Mouse (Mus musculus) neural tube, embryonic 15.5 days (tissue): ENCODE data around the gene Krt6a. TPM values are rescaled to one million over a fixed set of nuclear protein-coding genes. Genes with fewer than 3 reads are reported as not detected.
"Not testable (repeated sequence)": the region's sequence is repeated elsewhere in the genome, so short reads cannot be mapped to it uniquely, and the experiment has no call there.

Experiments used
- ATAC-seq: fragments of 200-750 bp; cut with Nextera tagmentation; 2 replicates; pipeline ENCODE4 v1.8.0; 2017; ENCODE audit warnings: mild to moderate bottlenecking, moderate TSS enrichment, moderate library complexity; ENCODE audit not compliant: low FRiP score
- H3K27ac ChIP-seq: fragments of 300-500 bp; sonication (generic); replicated peaks from 2 replicates; pipeline ENCODE4 v1.5.1; 2015; ENCODE audit warnings: mild to moderate bottlenecking, inconsistent platforms
- H3K27me3 ChIP-seq: fragments of 300-500 bp; sonication (generic); replicated peaks from 2 replicates; pipeline ENCODE4 v1.6.1; 2015; ENCODE audit warnings: inconsistent platforms
- H3K36me3 ChIP-seq: fragments of 300-500 bp; sonication (generic); 2 replicates; pipeline ENCODE4 v1.6.1; 2015; ENCODE audit warnings: inconsistent platforms
- H3K4me1 ChIP-seq: fragments of 300-500 bp; sonication (generic); 2 replicates; pipeline ENCODE4 v1.6.1; 2015; ENCODE audit warnings: inconsistent platforms
- H3K4me2 ChIP-seq: fragments of 300-500 bp; sonication (generic); 2 replicates; pipeline ENCODE4 v1.6.1; 2015; ENCODE audit warnings: inconsistent platforms, mild to moderate bottlenecking, moderate library complexity
- H3K4me3 ChIP-seq: fragments of 300-500 bp; sonication (generic); replicated peaks from 2 replicates; pipeline ENCODE4 v1.5.1; 2015; ENCODE audit warnings: mild to moderate bottlenecking, inconsistent platforms
- H3K9ac ChIP-seq: fragments of 300-500 bp; sonication (generic); replicated peaks from 2 replicates; pipeline ENCODE4 v1.6.1; 2015; ENCODE audit warnings: mild to moderate bottlenecking, inconsistent platforms
- H3K9me3 ChIP-seq: fragments of 300-500 bp; sonication (generic); replicated peaks from 2 replicates; pipeline ENCODE4 v1.6.1; 2016; ENCODE audit warnings: inconsistent platforms
- WGBS: fragments of 180-500 bp; shearing (Covaris S2); methylation state at CpG from one replicate; pipeline ENCODE4 v1.1.7; 2015; ENCODE audit warnings: mixed read lengths; 5-methylcytosine and 5-hydroxymethylcytosine counted together
- microRNA-seq: library from miRNA; unstranded; fragments of <30 nt; microRNA quantifications from one replicate; pipeline ENCODE4, GENCODE M21; 2017
- polyA plus RNA-seq: library from polyadenylated mRNA; unstranded; fragments of >200 nt; fragmentation: Nextera tagmentation; extraction: Ambion mirVana; gene quantifications from 2 replicates; pipeline ENCODE4 v1.2.1, GENCODE M21; 2015

Krt6a gene
- polyA plus RNA-seq, 1 experiment from 2014 or later: 0.75 TPM

- no peak overlapping the region for H3K4me2 ChIP-seq
- no peaks in the 10 kb centered on the region for H3K36me3 ChIP-seq
- no peak overlapping the region for H3K27ac ChIP-seq
- no peak overlapping the region for H3K9ac ChIP-seq
- no peak overlapping the region for H3K4me3 ChIP-seq
- WGBS: 87% methylated on average over 8 of the region's 8 CpGs
- H3K9me3 ChIP-seq: no peaks in the 10 kb centered on the region
- H3K27me3 ChIP-seq: no peaks in the 10 kb centered on the region
- no peak for ATAC-seq
- no peaks in the 10 kb centered on the region for H3K4me1 ChIP-seq
Measured at GRCm38 (mm10) chr15:101699866-101700265, 5.8 kb upstream of the Krt6a start.

- no peak overlapping the region for H3K9ac ChIP-seq
- H3K27me3 ChIP-seq: no peaks in the 10 kb centered on the region
- ATAC-seq: no peak
- no peaks in the 10 kb centered on the region for H3K4me1 ChIP-seq
- H3K4me3 ChIP-seq: no peak overlapping the region
- H3K27ac ChIP-seq: no peak overlapping the region
- H3K4me2 ChIP-seq: no peak overlapping the region
- 71% methylated on average over 3 of the region's 3 CpGs for WGBS
- H3K9me3 ChIP-seq: no peaks in the 10 kb centered on the region
- H3K36me3 ChIP-seq: no peaks in the 10 kb centered on the region
Measured at GRCm38 (mm10) chr15:101699192-101699591, 5.1 kb upstream of the Krt6a start.

GRCm38 (mm10) chr15:101697326-101698188 is 3.5 kb upstream of the Krt6a start:
- 77% methylated on average over 8 of the region's 8 CpGs for WGBS
- no peak for ATAC-seq
- no peaks in the 10 kb centered on the region for H3K4me1 ChIP-seq
- no peak overlapping the region for H3K4me2 ChIP-seq
- H3K36me3 ChIP-seq: no peaks in the 10 kb centered on the region
- no peak overlapping the region for H3K9ac ChIP-seq
- H3K27ac ChIP-seq: no peak overlapping the region
- H3K9me3 ChIP-seq: no peaks in the 10 kb centered on the region
- no peaks in the 10 kb centered on the region for H3K27me3 ChIP-seq
- no peak overlapping the region for H3K4me3 ChIP-seq

GRCm38 (mm10) chr15:101690460-101690859 is 3.6 kb downstream of the Krt6a start:
- not testable (repeated sequence) for H3K36me3 ChIP-seq, H3K4me3 ChIP-seq, H3K4me2 ChIP-seq, H3K9me3 ChIP-seq, ATAC-seq, H3K9ac ChIP-seq, H3K4me1 ChIP-seq, H3K27me3 ChIP-seq, H3K27ac ChIP-seq
- 95% methylated on average over 5 of the region's 5 CpGs for WGBS

GRCm38 (mm10) chr15:101688161-101688560 is 5.9 kb downstream of the Krt6a start:
- Histone ChIP-seq H3K4me2 (no peak overlapping the region), H3K4me3 (no peak overlapping the region), H3K36me3 (no peaks in the 10 kb centered on the region), H3K9ac (no peak overlapping the region), H3K9me3 (no peaks in the 10 kb centered on the region), H3K27me3 (no peaks in the 10 kb centered on the region), H3K27ac (no peak overlapping the region), H3K4me1 (no peaks in the 10 kb centered on the region)
- 83% methylated on average over 2 of the region's 2 CpGs for WGBS
- ATAC-seq: no peak

GRCm38 (mm10) chr15:101680187-101680586 is 13.9 kb downstream of the Krt6a start, which contains the start of gene Krt6b:
TSS of gene Krt6b (minus strand) at chr15:101680287.
- ATAC-seq: no peak
- WGBS: 87% methylated on average over 2 of the region's 2 CpGs
- Histone ChIP-seq H3K27me3 (no peaks in the 10 kb centered on the region), H3K27ac (no peak within 1 kb of the TSS), H3K9me3 (no peaks in the 10 kb centered on the region), H3K36me3 (no peaks in the 10 kb centered on the region), H3K4me2 (no peak within 1 kb of the TSS), H3K4me3 (no peak within 1 kb of the TSS), H3K9ac (no peak within 1 kb of the TSS), H3K4me1 (no peaks in the 10 kb centered on the region)

- H3K4me3 ChIP-seq: no peak overlapping the region
- no peak overlapping the region for H3K9ac ChIP-seq
- ATAC-seq: no peak
Measured at GRCm38 (mm10) chr15:101675978-101676377, 18.1 kb downstream of the Krt6a start.

GRCm38 (mm10) chr15:101652736-101653265 is 41.3 kb downstream of the Krt6a start:
- Histone ChIP-seq H3K9me3 (no peaks in the 10 kb centered on the region), H3K4me2 (no peak overlapping the region), H3K4me3 (no peak overlapping the region), H3K36me3 (no peaks in the 10 kb centered on the region), H3K9ac (no peak overlapping the region), H3K27ac (no peak overlapping the region), H3K27me3 (no peaks in the 10 kb centered on the region), H3K4me1 (no peaks in the 10 kb centered on the region)
- no peak for ATAC-seq
- 78% methylated on average over 5 of the region's 5 CpGs for WGBS

More at GRCm38 (mm10) chr15:101675978-101676377, 18.1 kb downstream of the Krt6a start:
- 81% methylated on average over 1 of the region's 1 CpGs for WGBS
- H3K4me1 ChIP-seq: no peaks in the 10 kb centered on the region
- no peaks in the 10 kb centered on the region for H3K27me3 ChIP-seq
- H3K36me3 ChIP-seq: no peaks in the 10 kb centered on the region
- no peak overlapping the region for H3K27ac ChIP-seq
- no peak overlapping the region for H3K4me2 ChIP-seq
- H3K9me3 ChIP-seq: no peaks in the 10 kb centered on the region

GRCm38 (mm10) chr15:101647280-101647679 is 46.8 kb downstream of the Krt6a start, which contains the start of gene Gm5478:
TSS of gene Gm5478 (minus strand) at chr15:101647380.
- Histone ChIP-seq H3K27ac (no peak within 1 kb of the TSS), H3K4me3 (no peak within 1 kb of the TSS), H3K9ac (no peak within 1 kb of the TSS), H3K36me3 (no peaks in the 10 kb centered on the region), H3K4me1 (no peaks in the 10 kb centered on the region), H3K27me3 (no peaks in the 10 kb centered on the region), H3K9me3 (no peaks in the 10 kb centered on the region), H3K4me2 (no peak within 1 kb of the TSS)
- 86% methylated on average over 3 of the region's 3 CpGs for WGBS
- no peak for ATAC-seq

Small RNAs within 50 kb of the gene (microRNA-seq; reads per million reads assigned to microRNA genes)
- gene Gm44323 (not detected), gene Gm44342 (not detected), gene Gm44383 (not detected), gene Gm44479 (not detected)

Other genes with a start within 250 kb of the Krt6a start
- gene Krt88, start 246.6 kb downstream of the Krt6a start, polyA plus RNA-seq: not detected in 2 replicates
- not detected in 2 replicates for gene Krt81, start 230.6 kb downstream of the Krt6a start, polyA plus RNA-seq
- gene Krt86, start 220.8 kb downstream of the Krt6a start, polyA plus RNA-seq: 0.11 TPM in 1 of 2 replicates, not detected in the other
- gene Krt83, start 202.8 kb downstream of the Krt6a start, polyA plus RNA-seq: not detected in 2 replicates
- 0.19 and 0.42 TPM in 2 replicates for gene Gm49425, start 177.0 kb downstream of the Krt6a start, polyA plus RNA-seq
- gene Krt84, start 161.5 kb downstream of the Krt6a start, polyA plus RNA-seq: 0.28 TPM in 1 of 2 replicates, not detected in the other
- not detected in 2 replicates for gene Krt82, start 143.6 kb downstream of the Krt6a start, polyA plus RNA-seq
- 0.06 and 0.12 TPM in 2 replicates for gene Krt90, start 131.4 kb downstream of the Krt6a start, polyA plus RNA-seq
- gene Krt75, start 120.4 kb downstream of the Krt6a start, polyA plus RNA-seq: 0.10 TPM in 1 of 2 replicates, not detected in the other
- gene Gm5414, start 66.1 kb downstream of the Krt6a start, polyA plus RNA-seq: not detected in 2 replicates
- gene Gm5478, start 46.9 kb downstream of the Krt6a start, polyA plus RNA-seq: not detected in 2 replicates
- gene Krt6b, start 14.0 kb downstream of the Krt6a start, polyA plus RNA-seq: 0.09 TPM in 1 of 2 replicates, not detected in the other
- gene Krt5, start 18.6 kb upstream of the Krt6a start, polyA plus RNA-seq: 0.79 and 37.7 TPM in 2 replicates
- gene Krt71, start 48.8 kb upstream of the Krt6a start, polyA plus RNA-seq: 0.22 and 0.55 TPM in 2 replicates
- gene Krt72, start 92.2 kb upstream of the Krt6a start, polyA plus RNA-seq: 0.11 TPM in 1 of 2 replicates, not detected in the other
- 0.31 and 0.47 TPM in 2 replicates for gene Krt73, start 108.0 kb upstream of the Krt6a start, polyA plus RNA-seq
- not detected in 2 replicates for gene Krt2, start 123.9 kb upstream of the Krt6a start, polyA plus RNA-seq
- 11.9 and 16.9 TPM in 2 replicates for gene Krt1, start 156.5 kb upstream of the Krt6a start, polyA plus RNA-seq
- 0.29 and 0.54 TPM in 2 replicates for gene Krt77, start 175.4 kb upstream of the Krt6a start, polyA plus RNA-seq
- not detected in 2 replicates for gene Krt76, start 198.6 kb upstream of the Krt6a start, polyA plus RNA-seq
- gene Krt4, start 230.4 kb upstream of the Krt6a start, polyA plus RNA-seq: 2.8 and 3.4 TPM in 2 replicates
- 0.23 and 0.27 TPM in 2 replicates for gene Krt79, start 246.0 kb upstream of the Krt6a start, polyA plus RNA-seq